8 mouse cellular contexts compared by ENCODE assay signal in the genomic region with DNA sequence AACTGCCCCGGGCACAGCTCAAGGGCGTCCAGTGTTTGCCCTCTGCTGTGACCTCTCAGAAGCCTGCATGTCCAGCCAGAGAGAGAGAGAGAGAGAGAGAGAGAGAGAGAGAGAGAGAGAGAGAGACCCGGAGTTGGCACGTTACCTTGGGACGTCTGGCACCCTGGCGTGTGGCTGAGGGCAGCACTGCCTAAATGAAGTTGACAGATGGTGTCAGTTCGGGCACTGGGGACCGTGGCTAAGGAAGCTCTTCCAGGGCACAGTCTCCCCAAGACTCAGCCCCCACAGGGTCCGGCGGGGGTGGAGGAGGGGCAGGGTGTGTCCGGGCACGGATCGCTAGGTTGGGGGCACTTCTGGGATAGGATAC. TPM values are rescaled to one million over a fixed set of nuclear protein-coding genes. Genes with fewer than 3 reads are reported as not detected.
DNase-seq lines count a peak whose midpoint lies in the region; ATAC-seq lines count a peak whose summit lies in the region.
"Had no signal": no experiment of that assay in that cellular context is flagged by ENCODE, and none has a peak within 500 bp of the region (broad histone marks: within the 10 kb centered on the region; RNA-seq: fewer than 3 reads in every experiment).

No protein-coding gene starts in this region.

- 2% methylated on average over 13 of the region's 13 CpGs for WGBS in liver, embryonic 11.5 days
- 0% methylated on average over 13 of the region's 13 CpGs for WGBS in forebrain, embryonic 14.5 days
- WGBS in liver, embryonic 16.5 days (ENCODE audit: insufficient replicate concordance), result 2% methylated on average over 13 of the region's 13 CpGs
- WGBS in stomach, embryonic 16.5 days, result 2% methylated on average over 13 of the region's 13 CpGs

- H3K4me3 ChIP-seq in liver, embryonic 11.5 days (ENCODE audit: low read depth, low read length), result peak overlapping the region; percentile 46
- H3K4me3 ChIP-seq in forebrain, embryonic 14.5 days (ENCODE audit: low read depth, low read length), result peak overlapping the region; percentile 38
- no peak overlapping the region for H3K4me3 ChIP-seq in liver, embryonic 16.5 days (ENCODE audit: low read depth, low read length)
- H3K4me3 ChIP-seq in stomach, embryonic 16.5 days (replicated peaks; ENCODE audit: low read length), result peak overlapping the region; percentile 68

- no peak overlapping the region for H3K27ac ChIP-seq in liver, embryonic 11.5 days (ENCODE audit: low read depth, low read length)
- H3K27ac ChIP-seq in forebrain, embryonic 14.5 days (ENCODE audit: low read depth, low read length), result no peak overlapping the region
- no peak overlapping the region for H3K27ac ChIP-seq in liver, embryonic 16.5 days (ENCODE audit: low read length)
- H3K27ac ChIP-seq in stomach, embryonic 16.5 days (ENCODE audit: low read length), result peak overlapping the region; percentile 84

- H3K9ac ChIP-seq in liver, embryonic 11.5 days (ENCODE audit: low read depth, low read length), result no peak overlapping the region
- no peak overlapping the region for H3K9ac ChIP-seq in forebrain, embryonic 14.5 days (ENCODE audit: low read length)
- no peak overlapping the region for H3K9ac ChIP-seq in liver, embryonic 16.5 days (ENCODE audit: low read depth, low read length)
- H3K9ac ChIP-seq in stomach, embryonic 16.5 days (ENCODE audit: low read length), result peak overlapping the region; percentile 85

- peaks cover 99% of the 10 kb centered on the region for H3K27me3 ChIP-seq in liver, embryonic 11.5 days (replicated peaks; ENCODE audit: control insufficient read depth, insufficient read depth, low read length)
- H3K27me3 ChIP-seq in forebrain, embryonic 14.5 days (replicated peaks; ENCODE audit: control insufficient read depth, insufficient read depth, low read length), result peaks cover 97% of the 10 kb centered on the region
- peaks cover 93% of the 10 kb centered on the region for H3K27me3 ChIP-seq in liver, embryonic 16.5 days (ENCODE audit: control insufficient read depth, insufficient read depth, low read depth, low read length)
- peaks cover 59% of the 10 kb centered on the region for H3K27me3 ChIP-seq in stomach, embryonic 16.5 days (ENCODE audit: control insufficient read depth, insufficient read depth, low read length)

- H3K36me3 ChIP-seq in liver, embryonic 11.5 days (ENCODE audit: control insufficient read depth, insufficient read depth, low read length), result no peaks in the 10 kb centered on the region
- H3K36me3 ChIP-seq in forebrain, embryonic 14.5 days (ENCODE audit: control insufficient read depth, insufficient read depth, low read length), result no peaks in the 10 kb centered on the region
- no peaks in the 10 kb centered on the region for H3K36me3 ChIP-seq in liver, embryonic 16.5 days (ENCODE audit: control insufficient read depth, insufficient read depth)
- no peaks in the 10 kb centered on the region for H3K36me3 ChIP-seq in stomach, embryonic 16.5 days (ENCODE audit: control insufficient read depth, insufficient read depth, low read length)

- H3K9me3 ChIP-seq in liver, embryonic 11.5 days (ENCODE audit: control insufficient read depth, low read length), result no peaks in the 10 kb centered on the region
- no peaks in the 10 kb centered on the region for H3K9me3 ChIP-seq in forebrain, embryonic 14.5 days (replicated peaks; ENCODE audit: control insufficient read depth, low read length)
- no peaks in the 10 kb centered on the region for H3K9me3 ChIP-seq in liver, embryonic 16.5 days (replicated peaks; ENCODE audit: control insufficient read depth, low read length)
- no peaks in the 10 kb centered on the region for H3K9me3 ChIP-seq in stomach, embryonic 16.5 days (replicated peaks; ENCODE audit: control insufficient read depth, low read length)

- DNase-seq in liver, embryonic 11.5 days (ENCODE audit: low spot score), result no peak
- DNase-seq in liver, result no peak
- DNase-seq in forebrain, embryonic 14.5 days (ENCODE audit: low spot score), result peak; percentile 47
- no peak for DNase-seq in cerebellum, adult 11-12 months
- DNase-seq in left cerebral cortex, postnatal 36 days (ENCODE audit: low spot score in 2 of 2), result no peak

- peaks cover 4% of the 10 kb centered on the region; the same call in 1 of the 2 replicates for H3K4me1 ChIP-seq in liver, embryonic 11.5 days (replicated peaks; ENCODE audit: control insufficient read depth, insufficient read depth, low read length)
- peaks cover 15% of the 10 kb centered on the region for H3K4me1 ChIP-seq in forebrain, embryonic 14.5 days (ENCODE audit: control insufficient read depth, insufficient read depth, low read length)
- H3K4me1 ChIP-seq in liver, embryonic 16.5 days (ENCODE audit: control insufficient read depth, low read depth, low read length), result peaks cover 3% of the 10 kb centered on the region
- peaks cover 11% of the 10 kb centered on the region for H3K4me1 ChIP-seq in stomach, embryonic 16.5 days (ENCODE audit: control insufficient read depth, insufficient read depth, low read length)

- intact Hi-C loops in left cerebral cortex, postnatal 36 days (cut with DNase I), result loop anchor here (5.0 to 10.0 kb wide), 3 partner anchors 177 to 730 kb away; no protein-coding TSS in a partner anchor

- ATAC-seq in liver, embryonic 11.5 days (replicated peaks; ENCODE audit: low FRiP score), result no peak
- peak; percentile 40 for ATAC-seq in forebrain, embryonic 14.5 days
- ATAC-seq in liver, embryonic 16.5 days (ENCODE audit: low read depth), result no peak
- ATAC-seq in stomach, embryonic 16.5 days (ENCODE audit: insufficient read depth, low FRiP score), result peak; percentile 5; the same call in 1 of the 2 replicates

- H3K4me2 ChIP-seq in liver, embryonic 11.5 days, result peak overlapping the region; percentile 69
- H3K4me2 ChIP-seq in forebrain, embryonic 14.5 days (ENCODE audit: low read length), result peak overlapping the region; percentile 75
- peak overlapping the region; percentile 53; the same call in 1 of the 2 replicates for H3K4me2 ChIP-seq in liver, embryonic 16.5 days (ENCODE audit: low read depth, low read length)
- peak overlapping the region; percentile 78 for H3K4me2 ChIP-seq in stomach, embryonic 16.5 days (ENCODE audit: low read depth, low read length)

RNA-seq across cellular contexts. Expression of gene Foxf2, which starts 0.7 kb away (rescaled TPM):
- polyA plus RNA-seq in liver, embryonic 11.5 days (2014; fragmentation: Nextera tagmentation; extraction: Ambion mirVana), result 0.70 and 1.2 TPM in 2 replicates
- polyA plus RNA-seq in forebrain, embryonic 14.5 days (2014; fragmentation: Nextera tagmentation; extraction: Ambion mirVana), result 2.2 and 2.4 TPM in 2 replicates
- polyA plus RNA-seq in liver, embryonic 16.5 days (2015; fragmentation: Nextera tagmentation; extraction: Ambion mirVana), result 0.06 TPM in 1 of 2 replicates, not detected in the other
- polyA plus RNA-seq in stomach, embryonic 16.5 days (2015; fragmentation: Nextera tagmentation; extraction: Ambion mirVana), result 11.9 and 12.2 TPM in 2 replicates
- 1 to 10 TPM; 5.5 TPM for total RNA-seq in left cerebral cortex, postnatal 36 days (2021)
- total RNA-seq: adrenal gland, postnatal 14 days had no signal

Comparison
In these comparisons a context has a peak if more than half of its experiments do, and no peak if none do; other contexts are left out.
1. ATAC-seq: peak in forebrain, embryonic 14.5 days (single experiment) and stomach, embryonic 16.5 days (single experiment); none in liver, embryonic 11.5 days (single experiment) and liver, embryonic 16.5 days (single experiment).
2. Peak in every context shown above with its lines, with median percentiles within 50 percentile points of each other: H3K4me2 ChIP-seq.